Mouse (Mus musculus): ENCODE measurements around the gene Bace1. TPM values are rescaled to one million over a fixed set of nuclear protein-coding genes. Genes with fewer than 3 reads are reported as not detected.

Gene Bace1
- polyA plus RNA-seq (2014; fragmentation: Illumina TruSeq; extraction: RNeasy Lipid Tissue Mini Kit (QIAGEN cat#74804)): 39.9 TPM

DNA sequence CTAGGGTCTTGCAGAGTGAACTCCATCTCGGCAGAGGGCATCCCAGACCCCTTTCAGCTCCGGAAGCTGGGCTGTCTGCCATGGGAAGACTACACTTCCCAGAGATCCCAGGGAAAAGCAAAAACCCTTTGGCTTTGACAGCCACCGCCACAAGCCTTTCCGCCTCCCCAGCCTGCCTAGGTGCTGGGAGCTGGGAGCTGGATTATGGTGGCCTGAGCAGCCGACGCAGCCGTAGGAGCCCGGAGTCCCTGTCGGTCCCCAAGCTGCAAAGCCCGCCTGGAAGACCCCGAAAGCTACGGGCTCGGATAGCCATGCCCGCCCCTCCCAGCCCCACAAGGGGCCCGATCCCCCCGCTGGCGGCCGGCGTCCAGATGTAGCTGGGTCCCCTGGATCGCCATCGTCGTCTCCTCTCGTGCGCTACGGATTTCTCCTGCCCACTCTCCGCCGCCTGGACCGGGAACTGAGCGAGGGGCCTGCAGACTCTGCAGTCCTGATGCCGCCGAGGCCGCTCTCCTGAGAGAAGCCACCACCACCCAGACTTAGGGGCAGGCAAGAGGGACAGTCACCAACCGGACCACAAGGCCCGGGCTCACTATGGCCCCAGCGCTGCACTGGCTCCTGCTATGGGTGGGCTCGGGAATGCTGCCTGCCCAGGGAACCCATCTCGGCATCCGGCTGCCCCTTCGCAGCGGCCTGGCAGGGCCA, at the start of gene Bace1:
Bace1 (plus strand) TSS at position 147 of the 705 bp plus-strand sequence.

DNA sequence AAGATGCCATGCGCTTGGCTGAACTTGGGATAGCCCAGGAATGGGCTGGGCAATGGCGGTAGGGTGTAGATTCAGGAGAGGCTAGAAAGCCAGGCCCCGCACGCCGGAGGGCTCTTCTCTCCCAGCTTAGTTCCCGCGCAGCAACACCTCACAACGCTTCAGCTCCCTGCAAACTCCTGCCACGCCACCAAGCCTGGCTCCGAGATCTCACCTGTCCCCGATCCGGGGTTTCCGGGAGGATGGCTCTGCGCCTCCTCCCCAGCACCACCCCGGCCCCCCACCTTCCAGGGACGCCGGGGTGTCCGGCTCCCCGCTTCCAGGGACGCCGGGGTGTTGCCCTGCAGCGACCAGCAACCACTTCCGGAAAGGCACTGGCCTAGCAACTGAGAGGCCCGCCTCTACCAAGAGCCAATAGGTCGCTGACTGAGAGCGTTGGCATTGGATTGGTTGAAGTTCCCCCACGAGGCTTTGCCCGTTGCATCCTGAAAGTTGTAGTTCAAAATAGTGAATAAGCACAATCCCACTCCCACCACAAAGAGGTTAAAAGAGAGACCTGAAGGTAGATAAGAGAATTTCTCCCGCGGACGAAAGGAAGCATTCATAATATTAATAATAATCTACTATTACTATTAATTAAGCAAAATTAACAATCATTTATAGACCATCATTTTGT, 10.0 kb upstream of the Bace1 start, which contains the start of gene Cep164:
Cep164 (minus strand) TSS at position 401 of the 673 bp plus-strand sequence.

DNA sequence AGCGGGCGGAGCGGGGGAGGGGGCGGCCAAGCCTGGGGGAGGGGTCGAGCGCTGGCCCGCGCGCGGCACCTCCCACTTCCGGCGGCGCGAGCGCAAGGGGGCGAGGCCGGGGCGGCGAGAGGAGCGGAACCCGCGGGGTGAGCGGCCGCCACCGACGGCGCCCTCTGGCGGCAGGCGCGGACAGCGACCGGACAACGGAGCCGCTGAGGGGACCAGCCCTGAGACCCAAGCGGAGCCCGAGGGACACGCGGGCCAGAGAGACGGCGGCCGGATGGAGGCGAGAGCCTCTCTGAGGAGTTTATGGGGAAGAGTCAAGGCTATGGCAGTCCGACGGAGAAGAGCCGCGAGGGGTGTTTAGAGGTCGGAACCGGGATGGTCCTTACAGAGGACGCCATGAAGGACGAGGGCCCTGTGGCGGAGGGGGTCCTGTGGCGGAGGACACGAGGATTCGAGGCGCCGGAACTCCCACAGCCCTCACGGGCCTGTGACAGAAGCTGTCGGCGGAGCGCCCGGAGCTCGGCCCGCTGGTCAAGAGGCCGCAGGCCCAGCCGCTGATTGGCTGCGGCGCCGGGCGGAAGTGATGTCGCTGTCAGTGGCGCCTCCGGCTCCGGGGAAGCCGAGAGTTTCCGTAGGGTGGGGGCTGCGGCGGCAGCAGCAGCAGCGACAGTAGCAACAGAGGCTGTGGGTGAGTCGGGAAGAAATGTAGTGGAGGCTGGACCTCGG, 68.1 kb downstream of the Bace1 start, which contains the start of the genes Pcsk7 and Rnf214:
Pcsk7 (plus strand) TSS at position 143 of the 723 bp plus-strand sequence.
Rnf214 (minus strand) TSS at position 557 of the 723 bp plus-strand sequence.

Other genes with a start within 250 kb of the Bace1 start
- 2.4 TPM for gene Cep164, start 9.9 kb upstream of the Bace1 start, polyA plus RNA-seq (2014; fragmentation: Illumina TruSeq; extraction: RNeasy Lipid Tissue Mini Kit (QIAGEN cat#74804))
- 1.2 TPM for gene Pcsk7, start 67.9 kb downstream of the Bace1 start, polyA plus RNA-seq (2014; fragmentation: Illumina TruSeq; extraction: RNeasy Lipid Tissue Mini Kit (QIAGEN cat#74804))
- 66.4 TPM for gene Rnf214, start 68.3 kb downstream of the Bace1 start, polyA plus RNA-seq (2014; fragmentation: Illumina TruSeq; extraction: RNeasy Lipid Tissue Mini Kit (QIAGEN cat#74804))
- gene Tagln, start 97.5 kb downstream of the Bace1 start, polyA plus RNA-seq (2014; fragmentation: Illumina TruSeq; extraction: RNeasy Lipid Tissue Mini Kit (QIAGEN cat#74804)): 138 TPM
- 18.3 TPM for gene Sidt2, start 116.7 kb downstream of the Bace1 start, polyA plus RNA-seq (2014; fragmentation: Illumina TruSeq; extraction: RNeasy Lipid Tissue Mini Kit (QIAGEN cat#74804))
- 120 TPM for gene Pafah1b2, start 174.1 kb downstream of the Bace1 start, polyA plus RNA-seq (2014; fragmentation: Illumina TruSeq; extraction: RNeasy Lipid Tissue Mini Kit (QIAGEN cat#74804))
- 12.7 TPM for gene Sik3, start 174.2 kb downstream of the Bace1 start, polyA plus RNA-seq (2014; fragmentation: Illumina TruSeq; extraction: RNeasy Lipid Tissue Mini Kit (QIAGEN cat#74804))

Data from ovary, adult 10 weeks (tissue).